Comparison of ENCODE assay signal across 26 mouse cellular contexts in the genomic region with DNA sequence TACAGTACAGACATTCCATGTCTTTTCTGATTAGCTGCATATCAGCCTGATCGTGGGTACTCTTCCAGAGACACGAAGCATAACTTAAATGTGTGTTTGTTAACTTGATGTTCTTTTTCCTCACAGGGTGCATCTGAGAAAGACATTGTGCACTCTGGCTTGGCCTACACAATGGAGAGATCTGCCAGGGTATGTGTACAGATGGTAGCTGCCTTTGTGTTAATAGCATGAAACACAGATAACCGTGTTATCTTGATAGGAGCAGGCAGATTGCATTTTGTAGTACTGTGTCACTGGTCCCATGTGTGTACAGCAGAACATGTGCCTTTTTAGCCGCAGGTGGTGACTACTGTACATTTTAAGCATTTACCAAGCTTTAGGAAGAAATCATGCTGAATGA. TPM values are rescaled to one million over a fixed set of nuclear protein-coding genes. Genes with fewer than 3 reads are reported as not detected.
"Had no signal": no experiment of that assay in that cellular context is flagged by ENCODE, and none has a peak within 500 bp of the region (broad histone marks: within the 10 kb centered on the region; RNA-seq: fewer than 3 reads in every experiment).

No protein-coding gene starts in this region.

- ATAC-seq: liver, postnatal 0 days; lung, postnatal 0 days; midbrain, embryonic 16.5 days had no signal

- H3K4me3 ChIP-seq: lung, embryonic 15.5 days; megakaryocyte, embryonic 14.5 days; midbrain, embryonic 10.5 days; myocyte; neural tube, embryonic 13.5 days; neural tube, embryonic 15.5 days had no signal

- H3K9ac ChIP-seq: liver, postnatal 0 days; lung, embryonic 15.5 days; neural tube, embryonic 13.5 days; neural tube, embryonic 15.5 days had no signal

- H3K9me3 ChIP-seq: lung, embryonic 15.5 days; megakaryocyte, embryonic 14.5 days; midbrain, embryonic 10.5 days; neural tube, embryonic 13.5 days; neural tube, embryonic 15.5 days had no signal

- H3K4me1 ChIP-seq: lung, embryonic 15.5 days; midbrain, embryonic 10.5 days; neural tube, embryonic 13.5 days; neural tube, embryonic 15.5 days had no signal

- DNase-seq: liver, postnatal 0 days; lung, adult 2 months; lung, postnatal 14 days; lung, postnatal 36 days; midbrain, embryonic 14.5 days; retina, postnatal 1 day; right cerebral cortex, adult 18-20 months; right cerebral cortex, postnatal 25 days; right cerebral cortex, postnatal 4 days; spleen, adult 18-20 months; thymus, adult 18-20 months; thymus, postnatal 14 days; thymus, postnatal 36 days had no signal

- H3K27me3 ChIP-seq: lung, embryonic 15.5 days; megakaryocyte, embryonic 14.5 days; neural tube, embryonic 13.5 days; neural tube, embryonic 15.5 days had no signal

- H3K27ac ChIP-seq: lung, embryonic 15.5 days; midbrain, embryonic 10.5 days; neural tube, embryonic 13.5 days; neural tube, embryonic 15.5 days had no signal

RNA-seq across cellular contexts. Expression of gene Fam25c, which starts 13.2 kb away (rescaled TPM):
- total RNA-seq: megakaryocyte progenitor cell, adult 5-6 weeks had no signal
- polyA plus RNA-seq: lung, embryonic 15.5 days; macrophage; midbrain, embryonic 10.5 days; midbrain, embryonic 14.5 days; midbrain, embryonic 16.5 days; myocyte; neural tube, embryonic 11.5 days; neural tube, embryonic 13.5 days; neural tube, embryonic 15.5 days; small intestine, adult 2 months; stomach, embryonic 14.5 days had no signal

RNA-seq across cellular contexts. Expression of gene Sncg, which starts 32.6 kb away (rescaled TPM):
- total RNA-seq: megakaryocyte progenitor cell, adult 5-6 weeks had no signal
- polyA plus RNA-seq: macrophage had no signal

RNA-seq across cellular contexts. Expression of gene Mmrn2, which starts 33.3 kb away (rescaled TPM):
- total RNA-seq: megakaryocyte progenitor cell, adult 5-6 weeks had no signal
- polyA plus RNA-seq: macrophage had no signal
